Mouse (Mus musculus): ENCODE measurements around the gene Bmper. TPM values are rescaled to one million over a fixed set of nuclear protein-coding genes. Genes with fewer than 3 reads are reported as not detected.

The Bmper gene
- polyA plus RNA-seq, 1 experiment from 2014 or later, result 0.67 TPM

DNA sequence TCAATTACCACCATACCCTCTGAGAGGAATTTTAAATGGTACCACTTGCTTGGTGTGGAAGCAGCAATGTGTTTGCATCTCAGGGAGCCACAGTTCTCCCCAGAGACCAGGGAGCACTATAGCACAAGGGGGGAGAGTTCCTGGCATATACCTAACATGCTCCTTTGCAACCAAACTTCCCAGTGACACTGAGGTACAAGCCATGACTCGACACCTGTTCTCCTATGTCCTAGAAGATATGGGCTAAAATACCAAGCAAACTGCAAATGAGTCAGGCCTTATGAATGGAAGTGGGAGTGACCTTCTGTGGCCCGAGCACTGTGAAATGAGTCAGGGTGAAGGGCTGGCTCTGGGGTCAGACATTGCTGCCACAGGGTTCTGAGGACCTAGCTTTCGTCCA, 88.1 kb downstream of the Bmper start:
- 63% methylated on average over 3 of the region's 3 CpGs for WGBS (ENCODE audit: insufficient replicate concordance)
- H3K4me3 ChIP-seq, result no peak overlapping the region

DNA sequence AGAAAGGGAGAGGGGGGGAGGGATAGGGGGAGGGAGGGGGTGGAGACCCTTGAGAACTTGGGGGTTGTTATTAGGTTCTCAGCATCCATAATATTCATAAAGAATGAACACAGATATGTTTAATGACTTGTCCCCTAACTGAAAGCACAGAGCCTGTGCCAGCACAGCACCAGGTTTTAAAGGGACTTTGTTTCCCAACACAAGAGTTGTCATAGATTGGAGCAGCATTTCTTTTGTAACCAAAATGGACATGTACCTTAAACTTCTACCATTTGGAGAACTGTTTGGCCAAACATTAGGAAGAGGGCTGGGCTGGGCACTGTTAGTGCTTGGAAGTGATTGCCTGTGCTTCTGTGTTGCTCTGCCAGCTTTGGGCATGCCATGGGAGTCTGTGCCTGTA, 89.1 kb downstream of the Bmper start:
- Histone ChIP-seq H3K9ac (no peak overlapping the region), H3K27ac (no peak overlapping the region), H3K27me3 (replicated peaks) (no peaks in the 10 kb centered on the region), H3K4me3 (no peak overlapping the region), H3K4me1 (no peaks in the 10 kb centered on the region), H3K4me2 (no peak overlapping the region), H3K36me3 (no peaks in the 10 kb centered on the region), H3K9me3 (replicated peaks) (no peaks in the 10 kb centered on the region)
- ATAC-seq, result no peak

More for the DNA sequence above, 88.1 kb downstream of the Bmper start:
- Histone ChIP-seq H3K36me3 (no peaks in the 10 kb centered on the region), H3K9me3 (replicated peaks) (no peaks in the 10 kb centered on the region), H3K27me3 (replicated peaks) (no peaks in the 10 kb centered on the region), H3K4me2 (no peak overlapping the region), H3K9ac (no peak overlapping the region), H3K27ac (no peak overlapping the region), H3K4me1 (no peaks in the 10 kb centered on the region)
- ATAC-seq, result no peak

DNA sequence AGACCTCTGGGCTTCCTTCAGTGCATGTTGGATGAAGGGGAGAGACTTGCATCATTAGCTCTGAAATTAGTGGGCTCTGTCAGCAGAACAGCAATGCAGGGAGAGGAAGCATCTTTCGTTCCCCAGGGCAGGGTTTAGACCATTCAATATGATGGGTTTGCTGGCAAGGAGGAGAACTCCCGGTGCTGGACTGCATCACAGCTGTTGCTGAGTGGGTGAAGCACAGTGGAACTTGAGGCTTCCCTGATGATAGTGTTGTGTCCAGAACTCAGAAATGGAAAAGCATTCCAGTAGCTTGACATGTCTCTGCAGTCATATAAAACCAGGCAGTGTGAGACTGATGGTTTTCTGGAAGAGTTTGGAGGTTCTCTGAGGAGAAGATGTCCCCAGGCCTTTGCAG, 90.0 kb downstream of the Bmper start:
- ATAC-seq, result no peak
- Histone ChIP-seq H3K36me3 (no peaks in the 10 kb centered on the region), H3K4me3 (no peak overlapping the region), H3K9me3 (replicated peaks) (no peaks in the 10 kb centered on the region), H3K4me1 (no peaks in the 10 kb centered on the region), H3K9ac (no peak overlapping the region), H3K4me2 (no peak overlapping the region), H3K27me3 (replicated peaks) (no peaks in the 10 kb centered on the region), H3K27ac (no peak overlapping the region)
- 56% methylated on average over 2 of the region's 2 CpGs for whole genome bisulfite sequencing (ENCODE audit: insufficient replicate concordance)

DNA sequence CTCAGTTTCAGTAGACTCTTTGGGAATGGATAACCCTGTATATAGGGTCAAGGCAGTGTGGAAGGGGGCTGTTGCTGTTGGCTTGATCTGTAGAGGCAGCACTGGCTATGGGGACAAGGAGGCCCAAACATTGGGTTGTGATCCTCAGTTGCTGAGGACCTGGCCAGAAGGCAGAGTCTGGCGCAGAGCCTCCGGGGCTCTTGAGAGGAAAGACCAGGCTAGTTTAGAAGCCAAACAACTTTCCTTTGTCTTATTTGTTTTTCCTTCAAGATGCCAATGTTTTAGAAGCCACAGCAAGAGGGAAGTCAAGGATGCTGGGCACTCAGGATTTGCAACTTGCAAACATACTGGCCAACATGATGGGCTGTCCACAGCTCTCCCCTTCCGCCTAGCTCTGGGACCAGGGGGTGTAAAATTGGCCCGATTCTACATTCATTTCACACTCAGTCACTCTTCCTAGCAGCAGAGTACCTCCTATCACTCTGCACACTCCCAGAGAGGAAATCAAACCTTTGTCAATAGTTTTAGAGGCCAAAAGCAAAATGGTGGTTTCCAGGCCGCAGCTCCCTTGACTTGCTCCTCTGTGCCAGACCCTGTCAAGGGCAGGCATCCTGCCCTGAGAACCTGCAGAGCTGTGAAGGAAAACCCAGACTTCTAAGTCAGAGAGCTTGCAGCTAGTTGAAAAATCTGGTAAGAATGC, 92.9 kb downstream of the Bmper start:
- H3K36me3 ChIP-seq, result no peaks in the 10 kb centered on the region
- no peaks in the 10 kb centered on the region for H3K4me1 ChIP-seq
- H3K27me3 ChIP-seq (replicated peaks), result no peaks in the 10 kb centered on the region
- no peak overlapping the region for H3K27ac ChIP-seq
- no peak overlapping the region for H3K4me3 ChIP-seq
- no peak overlapping the region for H3K9ac ChIP-seq
- no peak overlapping the region for H3K4me2 ChIP-seq
- 79% methylated on average over 5 of the region's 5 CpGs for WGBS (ENCODE audit: insufficient replicate concordance)
- no peak for ATAC-seq
- no peaks in the 10 kb centered on the region for H3K9me3 ChIP-seq (replicated peaks)

DNA sequence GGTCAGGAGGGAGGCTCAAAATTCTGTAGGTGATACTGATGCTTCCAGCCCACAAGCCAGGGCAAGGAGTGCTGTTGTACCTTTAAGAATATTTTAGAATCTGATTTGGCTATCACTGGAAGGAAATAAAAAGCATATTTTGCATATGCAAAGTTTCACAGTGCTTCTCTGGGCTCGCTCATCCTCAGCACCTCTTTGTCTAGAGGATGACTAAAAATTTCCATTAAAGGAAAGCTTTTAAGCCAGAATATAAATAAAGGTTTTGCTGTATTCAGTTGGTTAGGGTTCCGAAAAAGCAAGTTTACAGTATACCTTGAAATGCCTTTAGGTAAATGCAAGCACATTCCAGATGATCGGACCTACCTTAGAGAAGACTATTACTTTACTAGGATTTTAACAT, 105.0 kb downstream of the Bmper start:
- H3K27ac ChIP-seq, result no peak overlapping the region
- no peak overlapping the region for H3K4me3 ChIP-seq
- H3K36me3 ChIP-seq, result no peaks in the 10 kb centered on the region
- H3K4me2 ChIP-seq, result no peak overlapping the region
- H3K27me3 ChIP-seq (replicated peaks), result no peaks in the 10 kb centered on the region
- H3K9ac ChIP-seq, result no peak overlapping the region
- ATAC-seq, result no peak
- no peaks in the 10 kb centered on the region for H3K9me3 ChIP-seq (replicated peaks)
- WGBS (ENCODE audit: insufficient replicate concordance), result 73% methylated on average over 3 of the region's 3 CpGs
- no peaks in the 10 kb centered on the region for H3K4me1 ChIP-seq

DNA sequence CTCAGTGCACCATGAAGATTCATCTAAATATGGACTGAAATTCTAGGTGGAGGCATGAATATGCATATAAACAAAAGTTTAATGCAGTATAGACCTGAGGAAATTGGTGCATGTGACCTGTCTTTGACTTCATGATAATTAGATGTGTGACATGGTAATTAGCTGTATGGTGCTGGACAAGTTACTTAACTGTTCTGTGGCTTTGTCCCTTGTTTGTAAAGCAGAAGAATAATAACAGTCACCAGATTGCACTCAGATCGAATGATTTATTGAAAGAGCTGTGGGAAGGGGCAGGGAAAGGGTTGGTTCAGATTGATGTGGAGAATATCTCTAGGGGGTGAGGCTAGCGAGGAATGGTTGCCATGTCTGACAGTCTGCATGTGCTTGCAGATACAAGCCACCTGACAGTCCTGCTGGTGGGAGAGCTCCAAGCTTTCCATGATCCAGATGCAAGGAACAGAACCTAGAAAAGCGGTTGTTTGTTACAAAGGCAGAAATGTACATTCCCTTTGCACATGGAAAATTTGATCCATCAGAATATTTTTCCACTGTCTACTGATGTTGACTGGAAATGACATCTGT, 110.3 kb downstream of the Bmper start:
- Histone ChIP-seq H3K27ac (no peak overlapping the region), H3K9me3 (replicated peaks) (no peaks in the 10 kb centered on the region), H3K36me3 (no peaks in the 10 kb centered on the region), H3K4me3 (no peak overlapping the region), H3K4me2 (no peak overlapping the region), H3K4me1 (no peaks in the 10 kb centered on the region), H3K9ac (no peak overlapping the region), H3K27me3 (replicated peaks) (no peaks in the 10 kb centered on the region)
- 63% methylated on average over 3 of the region's 3 CpGs for WGBS (ENCODE audit: insufficient replicate concordance)
- ATAC-seq, result no peak

DNA sequence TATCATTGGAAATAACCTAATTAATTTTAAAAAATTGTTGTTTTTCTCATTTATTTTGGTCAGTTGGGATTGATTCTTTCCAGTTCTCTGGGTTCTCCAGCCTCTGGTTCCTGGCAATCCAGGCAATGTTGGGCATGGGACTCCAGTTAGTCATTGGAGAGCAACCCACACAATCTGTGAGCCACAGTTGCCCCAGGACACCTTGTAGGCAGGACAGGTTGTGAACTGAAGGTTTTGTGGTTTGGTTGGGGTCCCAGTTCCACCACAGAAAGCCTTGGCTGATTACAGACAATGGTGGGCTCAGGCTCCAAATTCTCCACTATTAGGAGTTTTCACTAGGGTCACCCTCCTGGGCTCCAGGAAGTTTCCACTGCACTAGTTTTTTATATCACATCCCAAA, 117.7 kb downstream of the Bmper start:
- Histone ChIP-seq H3K9ac (no peak overlapping the region), H3K4me1 (no peaks in the 10 kb centered on the region), H3K4me2 (no peak overlapping the region), H3K9me3 (replicated peaks) (no peaks in the 10 kb centered on the region), H3K27ac (no peak overlapping the region), H3K36me3 (no peaks in the 10 kb centered on the region), H3K4me3 (no peak overlapping the region), H3K27me3 (replicated peaks) (no peaks in the 10 kb centered on the region)
- ATAC-seq, result no peak

DNA sequence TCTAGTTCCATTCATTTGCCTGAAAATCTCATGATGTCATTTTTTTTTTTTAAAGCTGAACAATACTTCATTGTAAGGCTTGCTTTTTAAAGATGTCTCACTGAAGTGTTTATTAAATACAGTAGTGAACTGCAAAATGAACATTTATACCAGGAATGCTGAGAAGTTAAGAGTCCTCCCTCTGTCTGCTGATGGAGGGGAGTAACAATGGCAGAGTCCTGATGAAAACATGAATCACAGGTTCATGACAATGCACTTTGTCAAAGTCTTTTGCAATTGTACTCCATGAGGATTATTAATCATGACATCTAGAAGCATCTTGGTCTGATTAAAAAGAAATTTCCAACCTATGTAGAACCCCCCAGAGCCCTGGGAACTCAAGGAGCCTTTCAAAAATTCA, 118.4 kb downstream of the Bmper start:
- ATAC-seq, result no peak

DNA sequence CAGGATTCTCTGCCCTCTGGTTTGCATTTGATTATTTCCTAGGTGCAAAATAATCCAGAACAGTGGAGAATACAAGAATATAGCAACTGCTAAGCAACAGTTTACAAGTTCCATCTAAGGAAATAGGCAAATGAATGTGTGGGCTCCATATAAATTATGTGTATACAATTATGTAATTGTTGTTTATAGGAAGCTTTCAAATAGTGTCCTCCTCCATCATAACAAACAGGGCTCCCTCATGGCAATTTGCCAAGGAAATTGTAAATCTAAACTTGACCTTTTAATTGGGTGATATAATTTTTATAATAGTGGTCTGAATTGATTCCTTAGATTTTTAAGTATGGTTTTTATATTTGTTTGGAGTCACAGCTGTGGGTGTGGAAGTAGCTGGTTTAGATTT, 121.5 kb downstream of the Bmper start:
- H3K27ac ChIP-seq, result no peak overlapping the region
- ATAC-seq, result no peak
- no peak overlapping the region for H3K9ac ChIP-seq
- no peaks in the 10 kb centered on the region for H3K36me3 ChIP-seq
- no peak overlapping the region for H3K4me3 ChIP-seq
- H3K4me1 ChIP-seq, result no peaks in the 10 kb centered on the region
- no peaks in the 10 kb centered on the region for H3K27me3 ChIP-seq (replicated peaks)
- no peak overlapping the region for H3K4me2 ChIP-seq
- H3K9me3 ChIP-seq (replicated peaks), result no peaks in the 10 kb centered on the region

More for the DNA sequence above, 118.4 kb downstream of the Bmper start:
- H3K9me3 ChIP-seq (replicated peaks), result no peaks in the 10 kb centered on the region
- no peaks in the 10 kb centered on the region for H3K4me1 ChIP-seq
- no peak overlapping the region for H3K27ac ChIP-seq
- H3K27me3 ChIP-seq (replicated peaks), result no peaks in the 10 kb centered on the region
- H3K9ac ChIP-seq, result no peak overlapping the region
- no peaks in the 10 kb centered on the region for H3K36me3 ChIP-seq
- no peak overlapping the region for H3K4me2 ChIP-seq
- no peak overlapping the region for H3K4me3 ChIP-seq

DNA sequence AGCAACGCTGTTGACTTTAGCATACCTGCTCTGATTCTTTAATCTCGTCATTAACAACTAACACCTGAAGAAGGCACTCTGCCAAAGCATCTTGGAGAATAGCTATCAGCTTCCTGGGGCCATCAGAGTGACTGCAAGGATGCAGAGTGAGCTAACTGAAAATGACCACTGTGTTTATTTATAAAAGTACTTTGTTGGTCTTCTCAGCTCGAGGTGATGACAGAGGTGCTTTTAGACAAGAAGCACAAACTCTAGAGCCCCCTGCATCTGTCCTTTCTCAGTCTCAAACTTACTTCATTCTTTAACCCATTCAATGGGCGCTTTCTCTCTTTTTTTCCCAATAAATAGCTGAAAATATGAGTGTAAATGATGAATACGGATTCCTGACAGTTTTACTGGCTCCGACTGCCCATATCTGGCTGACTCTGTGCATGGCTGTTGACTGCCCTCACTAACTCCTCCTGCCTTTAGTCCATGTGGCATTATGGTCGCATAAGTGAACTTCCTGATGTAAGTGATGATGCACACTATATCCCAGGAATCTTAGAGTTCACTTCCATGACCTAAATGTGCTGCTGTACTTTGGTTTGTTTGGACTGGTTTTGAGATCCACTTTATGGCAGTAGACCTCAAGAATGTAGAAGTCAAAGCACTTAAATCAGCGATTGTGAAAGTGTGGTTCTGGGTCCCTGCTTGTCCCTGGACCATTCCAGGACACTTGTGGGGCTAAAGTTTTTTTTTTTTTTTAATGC, 122.4 kb downstream of the Bmper start:
- Histone ChIP-seq H3K9ac (no peak overlapping the region), H3K27ac (no peak overlapping the region), H3K9me3 (replicated peaks) (no peaks in the 10 kb centered on the region), H3K4me1 (no peaks in the 10 kb centered on the region), H3K36me3 (no peaks in the 10 kb centered on the region), H3K4me3 (no peak overlapping the region), H3K27me3 (replicated peaks) (no peaks in the 10 kb centered on the region), H3K4me2 (no peak overlapping the region)
- no peak for ATAC-seq
- WGBS (ENCODE audit: insufficient replicate concordance), result 58% methylated on average over 8 of the region's 8 CpGs

DNA sequence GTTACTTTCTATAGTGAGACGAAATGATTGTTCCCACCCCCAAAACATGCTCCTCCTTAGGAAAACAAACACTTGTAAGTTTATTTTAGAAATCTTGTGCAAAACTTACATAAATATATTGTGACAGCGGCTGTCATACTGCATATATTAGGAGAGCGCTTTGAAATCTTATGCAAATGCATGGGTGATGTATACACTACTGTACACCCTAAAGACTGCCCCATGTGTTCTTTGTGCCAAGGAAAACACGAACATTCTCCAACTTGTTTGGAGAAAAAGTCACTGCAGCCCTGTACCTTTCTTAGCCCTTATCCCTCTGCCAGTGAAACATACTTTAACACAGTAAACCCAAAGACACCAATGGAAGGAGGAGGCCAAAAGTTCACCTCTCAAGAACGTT, 126.7 kb downstream of the Bmper start:
- no peaks in the 10 kb centered on the region for H3K9me3 ChIP-seq (replicated peaks)
- no peaks in the 10 kb centered on the region for H3K36me3 ChIP-seq
- no peaks in the 10 kb centered on the region for H3K27me3 ChIP-seq (replicated peaks)
- H3K4me2 ChIP-seq, result no peak overlapping the region
- H3K27ac ChIP-seq, result no peak overlapping the region
- H3K9ac ChIP-seq, result no peak overlapping the region
- no peaks in the 10 kb centered on the region for H3K4me1 ChIP-seq
- ATAC-seq, result no peak
- WGBS (ENCODE audit: insufficient replicate concordance), result 60% methylated on average over 5 of the region's 5 CpGs
- H3K4me3 ChIP-seq, result no peak overlapping the region

DNA sequence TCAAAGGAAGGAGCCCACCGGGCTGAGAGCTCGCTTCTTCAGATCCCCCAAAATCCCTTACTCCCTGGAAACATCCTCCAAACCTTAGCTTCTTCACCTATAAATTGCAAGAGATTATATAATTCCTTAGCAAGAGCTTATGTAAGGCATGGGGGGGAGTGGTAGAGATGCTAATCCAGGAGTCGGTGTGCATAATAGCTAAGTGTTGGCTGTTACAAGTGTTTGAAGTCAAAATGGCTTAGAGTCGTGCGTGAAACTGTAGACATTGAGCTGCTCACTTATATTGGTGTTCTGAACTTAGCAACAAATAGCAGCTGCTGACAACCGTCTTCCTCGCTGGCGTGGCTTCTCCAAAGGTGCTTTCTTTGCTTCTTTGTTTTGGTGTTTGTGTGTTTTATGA, 128.5 kb downstream of the Bmper start:
- Histone ChIP-seq H3K4me2 (no peak overlapping the region), H3K9ac (no peak overlapping the region), H3K27me3 (replicated peaks) (no peaks in the 10 kb centered on the region), H3K4me1 (no peaks in the 10 kb centered on the region), H3K36me3 (no peaks in the 10 kb centered on the region), H3K9me3 (replicated peaks) (no peaks in the 10 kb centered on the region), H3K4me3 (no peak overlapping the region), H3K27ac (no peak overlapping the region)
- WGBS (ENCODE audit: insufficient replicate concordance), result 81% methylated on average over 8 of the region's 8 CpGs
- ATAC-seq, result no peak

DNA sequence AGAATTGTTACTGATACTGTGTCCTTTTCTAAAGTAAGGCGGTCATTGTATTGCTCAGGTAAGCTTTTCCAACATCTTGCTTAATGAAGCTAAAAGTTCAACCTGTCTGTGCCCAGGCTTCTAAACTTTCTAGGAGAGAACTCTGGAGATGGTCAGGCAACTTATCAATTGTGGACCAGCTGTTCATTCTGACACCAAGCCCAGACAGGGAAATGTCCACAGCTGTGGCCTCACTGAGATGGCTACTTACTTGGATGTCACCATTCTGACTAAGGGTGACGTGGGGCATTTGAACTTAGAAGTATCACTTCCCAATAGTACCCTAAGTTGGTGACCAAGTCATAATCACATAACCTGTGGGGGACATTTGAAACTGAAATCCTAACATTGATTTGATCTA, 129.5 kb downstream of the Bmper start:
- H3K9me3 ChIP-seq (replicated peaks), result no peaks in the 10 kb centered on the region
- no peak overlapping the region for H3K27ac ChIP-seq
- H3K36me3 ChIP-seq, result no peaks in the 10 kb centered on the region
- no peak overlapping the region for H3K4me2 ChIP-seq
- no peaks in the 10 kb centered on the region for H3K27me3 ChIP-seq (replicated peaks)
- WGBS (ENCODE audit: insufficient replicate concordance), result 73% methylated on average over 2 of the region's 2 CpGs
- ATAC-seq, result no peak
- no peaks in the 10 kb centered on the region for H3K4me1 ChIP-seq
- H3K4me3 ChIP-seq, result no peak overlapping the region
- H3K9ac ChIP-seq, result no peak overlapping the region
